Mouse (Mus musculus): ENCODE data around the gene Olfr1393.

GRCm38 (mm10) chr11:49326726-49327125, 48.6 kb downstream of the Olfr1393 start:
- TF ChIP-seq CTCF (IDR thresholded peaks at IDR 0.05; ENCODE audit: low read depth) (no peak), EP300 (IDR thresholded peaks at IDR 0.05; ENCODE audit: low read depth) (no peak)

All from liver, embryonic 14.5 days (tissue).